Mouse (Mus musculus) liver, adult 2 months (tissue): ENCODE measurements around the gene Sh3bp5. TPM values are rescaled to one million over a fixed set of nuclear protein-coding genes. Genes with fewer than 3 reads are reported as not detected.

Experiments used
- DNase-seq: peaks from one replicate; pipeline ENCODE4 v3.0.0-alpha.2; 2011; ENCODE audit warnings: low read depth, low spot score; ENCODE audit errors: extremely low read depth
- H3K27ac ChIP-seq: fragments of 200-500 bp; replicated peaks from 2 replicates; pipeline ENCODE4 v1.5.1; 2012; ENCODE audit warnings: low read depth, mild to moderate bottlenecking, control low read depth, inconsistent platforms, low read length; ENCODE audit not compliant: insufficient read depth
- H3K27me3 ChIP-seq: fragments of 200-500 bp; 2 replicates; pipeline ENCODE4 v1.6.1; 2012; ENCODE audit warnings: mild to moderate bottlenecking, moderate library complexity, low read length, inconsistent platforms; ENCODE audit not compliant: control insufficient read depth, insufficient read depth
- H3K36me3 ChIP-seq: fragments of 200-500 bp; 2 replicates; pipeline ENCODE4 v1.6.1; 2012; ENCODE audit warnings: low read length, inconsistent platforms; ENCODE audit not compliant: control insufficient read depth, insufficient read depth
- H3K4me1 ChIP-seq: fragments of 200-500 bp; 2 replicates; pipeline ENCODE4 v1.6.1; 2011; ENCODE audit warnings: low read length; ENCODE audit not compliant: control insufficient read depth, insufficient read depth
- H3K4me3 ChIP-seq: fragments of 200-500 bp; 2 replicates; pipeline ENCODE4 v1.5.1; 2011; ENCODE audit warnings: low read depth, mild to moderate bottlenecking, control low read depth, low read length, moderate library complexity; ENCODE audit not compliant: insufficient read depth
- H3K79me2 ChIP-seq: fragments of 200-500 bp; 2 replicates; pipeline ENCODE4 v1.6.1; 2012; ENCODE audit warnings: inconsistent platforms, mild to moderate bottlenecking, low read length, moderate library complexity; ENCODE audit not compliant: control insufficient read depth, insufficient read depth
- H3K9ac ChIP-seq: fragments of 200-500 bp; 2 replicates; pipeline ENCODE4 v1.6.1; 2012; ENCODE audit warnings: low read depth, mild to moderate bottlenecking, control low read depth, inconsistent platforms, low read length
- CTCF ChIP-seq: fragments of 200-500 bp; IDR thresholded peaks from 2 replicates; pipeline ENCODE4 v1.5.1; 2011; ENCODE audit warnings: low read depth, low read length, control low read depth
- POLR2A ChIP-seq: fragments of 200-500 bp; IDR thresholded peaks from 2 replicates; pipeline ENCODE4 v1.6.1; 2011; ENCODE audit warnings: low read length, control low read depth; ENCODE audit not compliant: insufficient read depth; ENCODE audit errors: extremely low read depth
- WGBS: fragments of 180-500 bp; shearing (Covaris S2); methylation state at CpG from one replicate; pipeline ENCODE4 v1.1.7; 2018; 5-methylcytosine and 5-hydroxymethylcytosine counted together
- polyA plus RNA-seq: library from polyadenylated mRNA; depleted of rRNA; stranded (reverse); fragments of >200 nt; gene quantifications from 2 replicates; pipeline ENCODE4 v1.2.3, GENCODE M21; 2012
- total RNA-seq: library from RNA; depleted of rRNA; stranded (reverse); fragments of >200 nt; gene quantifications from 2 replicates; pipeline ENCODE4 v1.2.3, GENCODE M21; 2014

The Sh3bp5 gene
- total and polyA plus RNA-seq, 2 experiments, result 22.6 to 37.1 TPM

GRCm38 (mm10) chr14:31431789-31432330 lies 4.0 kb downstream of the Sh3bp5 start:
- peaks cover 54% of the 10 kb centered on the region for H3K4me1 ChIP-seq
- 64% methylated on average over 3 of the region's 3 CpGs for WGBS
- no peak for DNase-seq
- no peak overlapping the region for H3K9ac ChIP-seq
- no peaks in the 10 kb centered on the region for H3K27me3 ChIP-seq
- H3K36me3 ChIP-seq, result peaks cover 2% of the 10 kb centered on the region; the same call in 1 of the 2 replicates
- peak overlapping the region; percentile 39 for H3K27ac ChIP-seq
- no peak overlapping the region for H3K4me3 ChIP-seq
- no peak for TF ChIP-seq CTCF
- TF ChIP-seq POLR2A, result no peak
- peaks cover 17% of the 10 kb centered on the region; the same call in 1 of the 2 replicates for H3K79me2 ChIP-seq

DNA sequence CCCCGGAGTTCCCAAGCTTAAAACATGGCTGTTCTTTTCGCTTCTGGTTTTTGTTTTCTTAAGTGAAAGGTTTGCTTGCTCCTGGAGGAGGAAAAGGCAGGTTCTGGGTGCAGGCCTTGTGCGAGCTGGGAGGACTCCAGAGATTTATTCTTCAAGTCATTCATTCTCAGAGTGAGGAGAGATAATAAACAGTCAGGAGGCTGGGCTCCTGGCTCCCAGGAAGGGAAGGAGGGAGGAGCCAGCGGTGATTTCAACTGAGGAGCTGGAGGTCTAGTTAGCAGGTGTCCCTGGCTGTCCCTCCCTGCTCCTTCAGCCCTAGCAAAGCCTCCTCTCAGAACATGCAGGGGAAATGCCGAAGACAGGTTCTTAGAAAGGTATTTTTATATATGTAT lies 6.9 kb downstream of the Sh3bp5 start:
- Histone ChIP-seq H3K36me3 (peaks cover 2% of the 10 kb centered on the region; the same call in 1 of the 2 replicates), H3K27me3 (no peaks in the 10 kb centered on the region), H3K9ac (peak overlapping the region; percentile 20), H3K4me1 (peaks cover 56% of the 10 kb centered on the region), H3K79me2 (peaks cover 23% of the 10 kb centered on the region), H3K27ac (peak overlapping the region; percentile 79), H3K4me3 (no peak overlapping the region)
- TF ChIP-seq POLR2A, result no peak
- no peak for TF ChIP-seq CTCF
- WGBS, result 31% methylated on average over 5 of the region's 5 CpGs
- no peak for DNase-seq

DNA sequence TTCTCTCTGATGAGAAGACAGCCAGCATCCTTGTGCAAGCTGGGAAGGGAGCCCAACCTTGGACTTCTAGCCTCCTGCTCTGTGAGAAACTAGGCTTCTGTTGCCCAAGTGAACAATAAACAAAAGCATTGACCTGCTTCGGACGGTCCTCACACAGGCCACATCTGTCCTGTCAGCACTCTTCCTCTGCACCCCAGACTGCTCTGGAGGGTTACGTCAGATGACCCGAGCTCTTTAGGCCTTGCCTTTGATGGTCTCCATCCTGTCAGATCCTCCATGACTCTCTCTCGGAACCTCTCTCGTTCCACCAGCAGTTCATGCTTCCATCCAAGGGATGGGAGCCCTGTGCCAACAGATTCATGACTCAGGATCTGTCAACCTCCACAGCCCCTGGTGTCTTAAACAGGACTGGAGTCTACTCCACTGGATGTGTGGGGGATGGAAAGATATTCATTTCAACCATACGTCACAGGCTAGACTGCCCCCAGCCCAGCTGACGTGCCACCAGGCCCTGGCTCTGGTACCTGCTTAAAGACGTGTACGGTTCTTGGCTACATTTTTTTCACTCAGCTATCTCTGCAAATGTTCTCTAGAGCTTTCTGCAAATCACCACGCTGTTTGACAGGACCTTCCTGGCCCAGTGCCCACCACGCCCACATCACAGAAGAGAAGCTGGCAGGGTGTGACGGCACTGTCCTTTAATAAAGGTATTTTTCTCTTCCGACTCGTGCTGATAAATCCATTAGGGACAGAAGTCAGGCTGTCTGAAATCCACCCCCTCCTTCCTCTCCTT lies 7.5 kb downstream of the Sh3bp5 start:
- DNase-seq, result peak; percentile 98
- Histone ChIP-seq H3K4me3 (no peak overlapping the region), H3K4me1 (peaks cover 60% of the 10 kb centered on the region), H3K36me3 (peaks cover 5% of the 10 kb centered on the region; the same call in 1 of the 2 replicates), H3K9ac (peak overlapping the region; percentile 20), H3K79me2 (peaks cover 26% of the 10 kb centered on the region), H3K27ac (peak overlapping the region; percentile 79), H3K27me3 (no peaks in the 10 kb centered on the region)
- TF ChIP-seq POLR2A, result no peak
- TF ChIP-seq CTCF, result no peak
- WGBS, result 4% methylated on average over 15 of the region's 15 CpGs

DNA sequence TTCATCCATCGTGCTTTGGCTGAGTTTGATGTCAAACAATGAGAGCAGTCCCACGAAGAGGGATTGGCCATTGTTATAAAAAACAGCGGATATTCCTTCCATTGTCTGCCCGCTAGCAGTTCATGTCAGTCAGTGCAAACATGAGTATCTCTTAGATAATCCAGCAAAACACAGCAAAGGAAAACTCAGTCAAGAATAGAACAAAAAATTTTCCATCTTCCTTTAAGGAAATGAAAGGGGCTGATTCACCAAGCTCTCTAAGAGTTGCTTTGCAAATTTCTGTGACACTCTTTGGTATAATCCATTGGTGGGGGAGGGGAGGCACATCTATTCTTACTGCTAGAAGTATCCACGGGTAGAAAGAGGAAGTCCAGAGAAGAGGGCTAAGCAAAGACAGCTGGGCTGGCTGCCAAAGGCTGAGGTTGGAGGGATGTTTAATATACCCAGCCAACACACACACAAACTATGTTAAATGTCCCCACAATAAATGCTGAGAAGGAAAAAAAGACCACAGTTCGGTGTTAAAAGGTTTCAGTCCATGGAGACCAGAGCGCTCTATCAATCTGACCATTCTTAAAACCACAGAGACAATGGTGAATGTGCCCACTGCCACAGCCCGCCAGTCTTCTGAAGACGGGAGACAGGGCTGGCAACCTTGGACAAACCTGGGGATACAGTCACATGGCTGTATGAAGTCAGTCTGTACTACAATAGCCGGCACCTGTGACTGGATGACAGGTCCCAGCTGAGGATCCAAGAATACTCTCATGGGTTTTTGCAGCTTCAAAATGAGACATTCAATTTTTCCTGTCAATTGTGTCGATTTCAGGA lies 12.7 kb downstream of the Sh3bp5 start:
- Histone ChIP-seq H3K4me3 (no peak overlapping the region), H3K27ac (peak overlapping the region; percentile 100), H3K79me2 (peaks cover 51% of the 10 kb centered on the region), H3K36me3 (peaks cover 5% of the 10 kb centered on the region; the same call in 1 of the 2 replicates), H3K27me3 (no peaks in the 10 kb centered on the region), H3K4me1 (peaks cover 59% of the 10 kb centered on the region), H3K9ac (no peak overlapping the region)
- DNase-seq, result peak; percentile 64
- no peak for TF ChIP-seq CTCF
- TF ChIP-seq POLR2A, result no peak
- 48% methylated on average over 11 of the region's 11 CpGs for WGBS

GRCm38 (mm10) chr14:31422395-31422794 lies 13.5 kb downstream of the Sh3bp5 start:
- WGBS, result 82% methylated on average over 5 of the region's 5 CpGs
- TF ChIP-seq CTCF (no peak), POLR2A (no peak)
- Histone ChIP-seq H3K4me1 (peaks cover 58% of the 10 kb centered on the region), H3K79me2 (peaks cover 55% of the 10 kb centered on the region), H3K36me3 (peaks cover 3% of the 10 kb centered on the region; the same call in 1 of the 2 replicates), H3K27ac (peak overlapping the region; percentile 100), H3K9ac (0 out of 2 replicates have a peak overlapping the region, but pooled peaks have one; percentile 7), H3K27me3 (no peaks in the 10 kb centered on the region), H3K4me3 (no peak overlapping the region)
- DNase-seq, result no peak
